Mouse (Mus musculus) ES-CJ7 (cell line): ENCODE measurements around the gene Gm10184.

Experiments
- DNase-seq: peaks from one replicate; pipeline ENCODE4 v3.0.0; 2011; ENCODE audit warnings: low read depth, low spot score

Gene Gm10184

GRCm38 (mm10) chr17:89910349-89910748, at the start of gene Gm10184:
Gene Gm10184, minus strand, starts transcription at chr17:89910449.
- DNase-seq, result peak; percentile 18

GRCm38 (mm10) chr17:89933950-89934349, 23.7 kb upstream of the Gm10184 start:
- peak; percentile 98 for DNase-seq

- no peak for DNase-seq
Observed at GRCm38 (mm10) chr17:89907686-89908085, 2.6 kb downstream of the Gm10184 start.

- peak; percentile 37 for DNase-seq
Observed at GRCm38 (mm10) chr17:89904701-89905100, 5.5 kb downstream of the Gm10184 start.

- no peak for DNase-seq
Observed at GRCm38 (mm10) chr17:89902767-89903166, 7.5 kb downstream of the Gm10184 start.

GRCm38 (mm10) chr17:89900610-89901009, 9.6 kb downstream of the Gm10184 start:
- DNase-seq, result peak; percentile 21

GRCm38 (mm10) chr17:89899813-89900212, 10.4 kb downstream of the Gm10184 start:
- DNase-seq, result no peak

GRCm38 (mm10) chr17:89864996-89865395, 45.3 kb downstream of the Gm10184 start:
- DNase-seq, result no peak
